Mouse (Mus musculus) testis, adult 2 months (tissue): ENCODE results near the gene Gsdma3.

Experiments used
- CTCF ChIP-seq: fragments of 200-500 bp; IDR thresholded peaks from 2 replicates; pipeline ENCODE4 v1.5.1; 2012; ENCODE audit warnings: low read depth, mild to moderate bottlenecking, inconsistent platforms, low read length, moderate library complexity; ENCODE audit not compliant: control insufficient read depth, insufficient read depth, insufficient replicate concordance
- POLR2A ChIP-seq: fragments of 200-500 bp; IDR thresholded peaks from 2 replicates; pipeline ENCODE4 v1.6.1; 2012; ENCODE audit warnings: low read depth, mild to moderate bottlenecking, inconsistent platforms, low read length, moderate library complexity; ENCODE audit not compliant: control insufficient read depth

GRCm38 (mm10) chr11:98577776-98578175 lies 48.4 kb upstream of the Gsdma3 start:
- TF ChIP-seq POLR2A (no peak), CTCF (no peak)
